Mouse (Mus musculus): ENCODE results near the gene Tgfa. TPM values are rescaled to one million over a fixed set of nuclear protein-coding genes. Genes with fewer than 3 reads are reported as not detected.

Gene Tgfa
- total RNA-seq, 2 experiments from 2014 or later: 1.6 to 1.7 TPM

DNA sequence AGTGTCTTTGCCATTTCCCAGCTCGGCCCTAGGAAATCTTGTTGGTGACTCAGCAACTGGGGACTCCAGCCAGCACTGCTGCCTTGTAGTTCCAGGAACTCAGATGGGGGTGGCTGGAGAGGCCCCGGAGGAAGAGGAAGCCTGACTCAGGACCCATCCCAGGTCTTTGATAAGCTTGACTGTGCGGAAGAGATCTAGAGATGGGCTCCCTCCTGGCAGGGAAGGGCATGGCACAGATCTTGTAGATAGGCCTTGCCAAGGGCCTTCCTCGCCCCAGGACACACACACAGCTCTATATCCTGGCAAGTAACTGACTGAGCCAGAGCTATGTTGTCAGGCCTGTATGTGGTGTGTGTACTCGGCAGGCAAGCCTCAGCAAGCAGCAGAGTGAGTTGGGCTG lies 24.5 kb downstream of the Tgfa start:
- intact Hi-C loops (cut with DNase I): no loop called here
- DNase-seq (ENCODE audit: low spot score): peak; percentile 30

DNA sequence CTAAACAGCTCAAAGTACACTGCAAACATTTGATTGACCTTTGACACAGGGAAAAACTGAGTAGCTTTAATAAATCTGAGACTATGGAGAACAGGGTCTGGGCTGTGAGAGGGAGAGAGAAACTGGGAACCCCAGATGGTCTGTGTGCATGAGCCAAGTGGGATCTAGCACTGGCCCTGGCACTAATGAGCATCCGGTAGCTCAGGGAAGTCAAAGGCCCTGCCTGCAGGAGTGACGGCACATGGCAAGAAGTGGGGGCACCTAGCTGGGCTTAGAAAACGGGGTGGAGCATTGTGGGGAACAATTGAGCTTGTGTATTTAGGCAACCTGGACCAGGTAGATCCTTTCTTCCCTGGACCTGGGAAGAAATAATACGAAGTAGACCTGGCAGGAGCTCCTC lies 25.1 kb downstream of the Tgfa start:
- DNase-seq (ENCODE audit: low spot score): no peak
- intact Hi-C loops (cut with DNase I): no loop called here

DNA sequence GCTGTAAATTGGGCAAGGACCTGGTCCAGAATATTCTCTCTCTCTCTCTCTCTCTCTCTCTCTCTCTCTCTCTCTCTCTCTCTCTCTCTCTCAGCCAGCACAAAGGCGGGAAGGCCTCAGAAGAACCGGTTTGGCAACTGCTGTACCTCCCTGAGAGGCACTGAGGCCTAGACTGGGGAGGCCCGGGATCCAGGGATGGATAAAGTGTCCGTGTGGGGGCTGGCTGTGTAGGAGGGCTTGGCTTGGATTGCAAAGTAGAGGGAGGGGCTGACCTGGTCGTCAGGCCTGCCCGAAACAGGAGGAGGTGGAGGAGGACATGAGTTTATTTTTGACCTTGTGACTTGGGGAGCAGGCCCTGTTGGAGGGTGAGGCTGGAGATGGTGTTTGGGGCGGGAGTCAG lies 27.4 kb downstream of the Tgfa start:
- intact Hi-C loops (cut with DNase I): no loop called here
- DNase-seq (ENCODE audit: low spot score): no peak

DNA sequence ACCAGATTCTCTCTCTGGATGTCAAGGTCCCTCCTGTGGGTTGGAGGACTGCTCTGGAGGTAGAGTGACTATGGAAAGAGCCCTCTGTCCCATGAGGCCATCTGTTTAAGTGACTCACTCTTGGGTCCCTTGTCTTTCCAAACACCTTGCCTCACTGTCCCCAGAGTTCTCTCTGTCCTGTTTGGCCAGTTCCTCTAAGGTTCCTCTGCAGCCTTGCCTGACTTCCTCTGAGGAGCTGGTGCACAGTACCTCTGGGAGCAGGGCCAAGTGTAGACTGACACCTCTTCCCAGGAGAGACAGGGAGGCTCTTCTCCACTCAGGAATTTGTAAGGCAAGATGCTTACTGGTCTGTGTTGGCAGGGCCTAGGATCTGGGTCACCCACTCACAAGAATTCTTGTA lies 30.6 kb downstream of the Tgfa start:
- intact Hi-C loops (cut with DNase I): no loop called here
- DNase-seq (ENCODE audit: low spot score): no peak

DNA sequence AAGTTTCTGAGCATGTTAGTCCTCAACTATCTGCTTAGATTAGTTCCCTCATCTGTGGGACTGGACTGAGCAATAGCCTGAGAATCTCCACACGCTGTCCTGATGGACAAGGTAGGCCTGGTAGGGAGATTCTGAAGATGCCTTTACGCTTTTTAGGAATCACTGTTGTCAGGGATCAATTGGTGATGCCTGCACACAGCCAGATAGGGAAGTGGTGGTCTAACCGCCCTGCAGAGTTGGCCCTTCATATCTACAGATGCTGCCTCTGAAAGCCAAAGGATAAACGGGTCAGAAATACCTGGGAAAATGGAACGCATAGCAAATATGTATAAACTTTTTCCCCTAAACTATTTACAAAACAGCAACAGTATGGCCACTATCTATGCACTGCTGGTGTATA lies 37.3 kb downstream of the Tgfa start:
- DNase-seq (ENCODE audit: low spot score): no peak
- intact Hi-C loops (cut with DNase I): no loop called here

DNA sequence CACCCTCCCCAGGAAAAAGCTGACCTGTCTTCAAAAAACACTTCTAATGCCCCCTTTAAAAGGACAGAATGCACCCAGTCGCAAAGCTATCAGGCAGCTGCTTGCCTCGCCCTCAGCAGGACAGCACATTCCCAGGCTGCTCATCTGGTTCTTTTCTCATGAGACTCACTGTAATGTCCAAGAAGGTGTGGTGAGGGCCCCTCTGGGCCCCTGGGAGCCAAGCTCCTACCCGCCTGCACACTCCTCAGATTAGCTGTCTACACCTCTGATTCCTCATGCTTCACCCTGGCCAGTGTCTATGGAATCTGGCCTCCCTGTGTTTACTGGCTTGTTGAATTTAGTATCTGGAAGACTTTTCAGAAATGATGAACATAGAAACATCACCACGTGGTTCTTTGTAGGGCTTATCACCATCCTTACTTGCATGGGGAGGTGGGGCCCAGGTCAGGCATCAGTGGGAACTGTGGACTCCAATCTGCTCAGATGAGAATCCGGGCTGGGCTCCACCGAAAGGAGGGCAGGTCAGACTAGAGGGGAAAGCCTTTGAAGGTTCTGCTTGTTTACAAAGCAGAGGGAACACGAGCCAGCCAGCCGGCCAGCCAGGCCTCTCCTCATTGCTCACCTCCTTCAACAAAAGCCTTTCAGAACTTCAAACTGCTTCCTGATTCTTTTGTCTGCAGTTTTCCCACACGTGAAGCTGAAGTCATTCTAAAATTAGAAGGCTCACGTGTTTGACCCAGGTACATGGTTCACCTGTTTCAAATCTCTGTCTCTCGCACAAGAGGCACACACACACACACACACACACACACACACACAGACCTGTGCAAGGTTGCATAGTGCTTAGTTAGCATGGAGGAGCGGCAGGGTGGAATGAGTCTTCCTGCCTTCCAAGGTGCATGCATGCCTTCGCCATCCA lies 38.7 kb downstream of the Tgfa start:
- intact Hi-C loops (cut with DNase I): no loop called here
- DNase-seq (ENCODE audit: low spot score): no peak

DNA sequence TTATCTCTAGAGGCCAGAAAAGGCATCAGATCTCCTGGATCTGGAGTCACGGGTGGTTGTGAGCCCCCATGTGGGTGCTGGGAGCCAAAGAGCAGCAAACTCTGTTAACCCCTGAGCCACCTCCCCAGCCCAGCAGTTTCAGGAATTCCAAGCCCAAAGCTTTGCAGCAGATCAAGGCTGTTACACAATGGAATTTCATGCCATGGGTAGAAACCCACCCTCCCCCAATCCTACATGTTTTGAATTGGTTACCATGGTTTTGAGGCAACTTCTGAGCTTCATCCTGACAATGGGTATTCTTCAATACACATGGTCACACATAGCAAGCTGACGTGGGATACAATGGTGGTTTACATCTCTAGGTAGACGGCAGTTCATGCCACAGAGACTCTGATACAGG lies 49.8 kb downstream of the Tgfa start:
- intact Hi-C loops (cut with DNase I): no loop called here
- no peak for DNase-seq (ENCODE audit: low spot score)

DNA sequence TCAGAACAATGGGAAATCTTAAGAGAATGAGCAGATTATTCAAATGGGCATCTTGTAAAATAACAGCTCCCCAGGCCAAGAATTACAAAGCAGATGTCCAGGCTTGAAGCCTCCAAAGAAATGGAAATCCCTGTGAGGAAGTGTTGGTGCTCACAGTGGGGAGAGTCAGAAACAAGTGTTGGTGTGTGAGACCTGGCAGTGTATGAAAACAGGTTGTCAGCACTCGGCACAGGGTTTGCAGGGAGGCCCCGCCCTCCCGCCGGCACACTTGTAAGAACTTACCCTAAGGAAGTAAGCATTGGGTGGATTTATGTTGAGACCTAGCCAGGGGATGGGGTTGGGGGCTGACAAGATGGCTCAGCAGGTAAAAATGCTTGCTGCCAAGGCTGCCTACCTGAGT lies 50.9 kb downstream of the Tgfa start:
- intact Hi-C loops (cut with DNase I): no loop called here
- no peak for DNase-seq (ENCODE audit: low spot score)

DNA sequence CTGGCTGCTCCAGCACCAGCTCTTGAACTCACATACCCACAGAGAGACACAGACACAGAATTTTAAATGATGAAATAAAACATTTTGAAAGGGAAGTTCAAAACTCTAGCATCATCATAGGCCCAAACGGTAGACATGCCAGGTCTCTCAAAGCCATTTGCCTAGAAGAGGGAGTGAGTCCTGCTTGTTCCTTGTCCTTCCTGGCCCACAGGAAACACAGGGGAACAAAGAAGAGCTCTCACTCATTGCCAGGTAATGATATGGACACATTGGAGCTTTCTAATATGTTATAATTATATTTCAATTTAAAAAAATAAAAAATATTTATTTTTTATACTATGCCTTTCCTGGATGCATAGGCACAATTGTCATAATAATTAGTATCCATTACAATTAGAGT lies 53.5 kb downstream of the Tgfa start:
- intact Hi-C loops (cut with DNase I): no loop called here
- DNase-seq (ENCODE audit: low spot score): no peak

DNA sequence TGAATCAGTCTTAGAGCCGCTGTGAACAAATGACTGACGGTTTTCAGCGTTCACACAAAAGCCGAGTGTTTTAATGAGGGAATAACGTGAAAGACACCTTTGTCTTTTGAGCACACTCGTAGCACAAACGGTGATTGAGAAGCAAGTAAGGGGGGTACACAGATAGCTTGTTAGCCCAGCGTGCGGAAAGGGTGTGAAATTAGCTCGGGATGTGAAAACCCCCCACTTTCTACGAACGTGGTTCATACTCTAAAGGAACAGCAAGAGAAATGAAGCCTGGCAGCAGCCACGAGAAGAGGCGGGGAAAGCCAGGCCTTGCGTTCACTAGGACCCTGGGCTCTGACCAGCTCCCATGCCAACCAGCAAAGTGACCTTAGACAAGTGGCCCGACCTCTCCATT lies 54.0 kb downstream of the Tgfa start:
- intact Hi-C loops (cut with DNase I): no loop called here
- DNase-seq (ENCODE audit: low spot score): no peak

DNA sequence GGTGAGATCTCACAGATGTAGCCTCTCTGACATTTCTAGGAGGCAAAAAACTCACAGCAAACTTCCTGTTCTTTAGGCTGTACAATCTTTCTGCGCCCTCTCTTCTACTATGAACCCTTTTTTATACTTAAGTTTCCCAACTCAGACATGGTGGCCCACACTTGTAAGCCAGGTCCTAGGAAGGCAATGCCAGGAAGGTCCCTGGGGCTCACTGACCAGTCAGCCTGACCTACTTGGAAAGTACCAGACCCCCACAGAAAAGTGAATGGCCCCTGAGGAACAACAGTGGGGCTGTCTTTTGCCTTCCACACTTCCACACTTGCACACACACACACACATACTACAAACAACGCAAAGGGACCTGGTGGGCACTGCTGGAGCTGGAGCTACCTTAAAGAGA lies 55.2 kb downstream of the Tgfa start:
- intact Hi-C loops (cut with DNase I): no loop called here
- DNase-seq (ENCODE audit: low spot score): no peak

DNA sequence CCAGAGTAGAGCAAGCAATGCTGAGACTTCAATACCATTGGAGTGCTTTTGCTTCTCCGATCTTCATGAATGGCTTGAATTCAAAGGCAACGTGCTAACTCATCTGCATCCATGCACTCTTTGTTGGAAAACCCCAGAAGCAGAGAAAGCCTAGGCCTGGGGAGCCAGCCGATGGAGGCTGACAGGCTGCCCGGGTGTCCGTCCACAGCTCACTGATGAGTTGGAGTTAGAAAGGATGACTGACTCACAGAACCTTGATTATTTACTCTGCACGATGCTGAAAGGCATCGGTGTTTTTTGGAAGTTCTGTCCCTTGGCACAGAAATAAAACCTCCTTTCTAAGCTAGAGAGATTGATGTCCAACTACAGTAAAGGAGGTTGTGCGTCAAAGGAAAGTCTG lies 55.8 kb downstream of the Tgfa start:
- intact Hi-C loops (cut with DNase I): no loop called here
- DNase-seq (ENCODE audit: low spot score): no peak

DNA sequence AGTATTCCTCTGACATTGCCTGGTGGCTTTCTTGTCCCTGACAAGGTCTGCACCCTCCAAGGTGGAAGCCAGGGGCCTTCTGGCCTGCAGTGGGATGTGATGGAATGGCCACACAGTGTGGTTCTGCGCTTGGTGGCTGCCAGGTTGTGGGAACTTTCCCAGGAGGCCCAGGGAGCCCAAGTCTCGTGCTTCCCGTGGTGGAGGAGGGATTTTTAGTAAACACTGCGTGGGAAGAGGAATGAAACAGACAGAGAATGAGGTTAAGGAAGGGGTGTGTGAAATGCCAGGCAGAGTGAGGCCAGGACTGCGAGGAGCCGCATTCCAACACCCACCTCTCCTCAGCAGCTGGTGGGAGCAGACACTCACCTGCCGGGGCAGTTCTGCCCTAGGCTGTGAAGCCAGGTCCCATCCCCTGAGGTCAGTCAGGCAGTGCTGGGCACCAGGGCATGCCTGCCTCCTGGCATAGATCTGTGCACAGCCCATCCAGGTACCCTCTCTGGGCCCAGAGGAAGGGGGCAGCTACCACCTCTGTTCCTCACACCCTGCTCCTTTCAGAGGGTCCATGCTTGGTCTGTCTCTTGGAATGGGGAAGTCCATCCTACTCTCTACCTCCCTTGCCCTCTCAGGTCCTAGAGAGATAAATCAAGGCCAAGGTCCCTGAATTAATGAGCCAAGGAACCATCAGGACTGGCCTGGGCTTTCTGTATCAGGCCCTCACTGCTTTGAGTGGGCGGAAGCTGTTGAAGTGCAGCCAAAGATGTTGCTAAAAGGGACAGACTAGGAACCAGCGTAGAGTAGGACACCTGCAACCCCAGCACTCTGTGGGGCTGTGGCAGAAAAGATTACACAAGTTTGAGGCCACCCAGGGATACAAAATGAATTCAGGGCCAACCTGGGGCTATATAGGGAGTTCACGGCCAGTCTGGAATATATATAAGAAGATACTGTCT lies 57.4 kb downstream of the Tgfa start:
- DNase-seq (ENCODE audit: low spot score): no peak

DNA sequence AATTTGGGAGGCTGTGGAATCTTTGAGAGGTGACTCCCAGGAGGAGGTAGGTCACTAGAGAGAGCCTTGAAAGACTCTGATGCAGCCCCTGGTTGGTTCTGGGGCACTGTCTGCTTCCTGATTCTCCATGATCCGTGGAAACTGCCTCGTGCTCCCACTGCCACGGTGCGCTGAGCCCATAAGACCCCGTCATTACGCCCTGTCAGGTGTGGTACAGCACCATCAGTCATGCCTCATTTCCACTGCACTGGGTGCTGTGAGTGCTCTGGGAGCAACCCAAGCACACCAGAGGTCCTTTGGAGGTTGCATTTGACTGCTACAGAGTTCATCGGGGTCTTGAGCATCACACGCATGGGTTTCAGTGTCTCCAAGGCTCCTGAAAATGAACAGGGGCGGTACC lies 60.9 kb downstream of the Tgfa start:
- intact Hi-C loops (cut with DNase I): no loop called here
- no peak for DNase-seq (ENCODE audit: low spot score)

More for the DNA sequence above, 57.4 kb downstream of the Tgfa start:
- intact Hi-C loops (cut with DNase I): no loop called here

DNA sequence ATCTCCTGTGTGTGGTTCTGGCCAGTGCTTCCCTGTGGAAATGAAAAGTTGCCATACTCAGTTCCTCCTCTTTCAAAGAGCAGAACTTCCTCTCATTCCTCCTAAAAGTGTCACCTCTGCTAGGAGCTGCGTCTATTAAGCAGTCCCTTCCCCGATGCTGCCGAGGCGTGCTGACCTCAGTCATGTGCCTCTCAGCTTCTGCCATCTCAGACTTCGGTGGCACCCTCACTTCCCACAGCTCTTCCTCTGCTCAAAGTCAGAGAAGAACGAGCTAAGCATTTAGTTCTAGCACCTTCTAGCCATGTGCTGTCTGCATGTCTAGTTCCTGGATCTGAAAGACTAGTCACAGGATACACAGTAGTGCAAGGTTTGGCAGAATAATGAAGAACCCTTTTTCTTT lies 64.2 kb downstream of the Tgfa start:
- no peak for DNase-seq (ENCODE audit: low spot score)
- intact Hi-C loops (cut with DNase I): no loop called here

DNA sequence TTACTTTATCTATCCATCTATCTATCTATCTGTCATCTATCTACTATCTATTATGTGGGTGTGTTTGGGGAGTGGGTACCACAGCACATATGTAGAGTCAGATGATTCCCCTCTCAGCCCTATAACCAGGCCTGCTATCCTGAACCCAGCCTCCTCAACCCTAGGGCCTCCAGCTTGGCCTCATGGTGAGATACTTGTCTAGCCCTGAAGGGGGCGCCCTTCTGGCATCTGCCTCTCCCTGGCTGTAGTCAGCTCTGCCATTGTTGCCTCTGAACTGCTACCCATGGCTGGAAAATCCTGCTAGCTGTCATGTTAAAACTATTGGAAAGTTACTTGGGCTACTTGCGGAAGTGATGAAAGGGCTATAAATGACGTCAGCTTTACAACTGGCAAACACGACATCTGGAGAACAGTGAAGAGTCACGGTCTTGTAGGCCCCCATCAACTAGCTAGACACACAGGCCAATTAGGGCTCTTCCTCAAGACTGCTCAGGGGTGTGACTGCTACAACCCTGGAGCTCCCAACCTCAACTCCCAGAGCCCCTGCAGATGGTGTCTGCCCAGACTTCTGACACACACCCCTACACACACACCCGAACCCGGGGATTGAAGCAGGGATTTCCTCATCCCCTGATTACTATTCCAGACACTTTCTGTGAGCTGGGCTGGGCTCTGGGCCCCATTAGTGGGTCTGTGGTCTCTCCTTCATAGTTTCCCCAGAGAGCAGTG lies 65.5 kb downstream of the Tgfa start:
- intact Hi-C loops (cut with DNase I): no loop called here
- no peak for DNase-seq (ENCODE audit: low spot score)

DNA sequence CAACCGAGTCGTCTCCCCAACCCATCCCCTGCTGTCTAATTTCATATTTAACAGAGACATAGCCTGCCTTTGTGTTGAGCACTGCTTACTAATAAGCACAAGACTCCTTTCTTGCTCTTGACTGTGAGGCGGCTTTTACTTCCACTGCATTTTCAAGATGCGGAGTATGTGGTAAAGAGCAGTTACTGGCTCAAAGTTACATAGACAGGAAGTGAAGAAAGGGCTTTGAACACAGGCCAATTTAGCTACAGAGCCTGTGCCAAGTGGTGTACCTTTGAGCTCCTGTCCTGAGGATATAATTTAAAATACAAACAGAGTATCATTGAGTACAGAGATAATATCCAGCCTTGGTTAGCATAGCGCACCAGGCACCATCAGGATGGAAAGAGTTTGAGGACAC lies 71.8 kb downstream of the Tgfa start:
- intact Hi-C loops (cut with DNase I): no loop called here
- no peak for DNase-seq (ENCODE audit: low spot score)

DNA sequence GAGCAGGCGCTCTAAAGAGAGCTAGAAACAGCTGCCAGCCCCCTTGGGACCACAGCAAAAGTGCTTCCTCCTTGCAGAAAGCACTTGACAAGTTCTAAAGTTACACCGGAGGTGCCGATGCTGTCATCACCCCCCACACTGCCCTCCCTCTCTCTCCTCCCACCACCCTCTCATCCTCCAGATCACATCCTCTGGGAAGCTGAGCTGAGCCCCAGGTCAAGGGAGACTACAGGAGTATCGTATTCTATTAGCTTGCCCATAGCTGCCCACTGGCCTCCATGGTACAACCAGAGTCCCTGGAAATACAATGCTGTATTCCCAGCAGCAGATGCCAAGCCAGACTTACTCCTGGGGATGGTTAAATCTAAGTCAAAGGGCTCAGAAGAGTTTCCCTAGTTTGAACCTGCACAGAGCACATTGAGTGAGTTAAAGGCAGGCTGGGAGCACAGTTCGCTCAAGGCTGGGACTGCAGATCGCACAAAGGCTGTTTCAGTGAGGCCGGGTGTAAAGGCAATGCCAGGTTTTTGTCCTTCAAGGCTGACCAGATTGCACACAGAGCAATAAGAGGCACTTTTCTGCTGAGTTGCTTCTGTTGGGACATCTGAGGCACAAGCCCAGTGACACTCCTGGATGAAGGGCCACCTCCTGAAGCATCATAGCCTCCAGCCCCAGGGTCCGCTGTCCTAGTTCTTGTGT lies 75.5 kb downstream of the Tgfa start:
- DNase-seq (ENCODE audit: low spot score): no peak
- intact Hi-C loops (cut with DNase I): no loop called here

DNA sequence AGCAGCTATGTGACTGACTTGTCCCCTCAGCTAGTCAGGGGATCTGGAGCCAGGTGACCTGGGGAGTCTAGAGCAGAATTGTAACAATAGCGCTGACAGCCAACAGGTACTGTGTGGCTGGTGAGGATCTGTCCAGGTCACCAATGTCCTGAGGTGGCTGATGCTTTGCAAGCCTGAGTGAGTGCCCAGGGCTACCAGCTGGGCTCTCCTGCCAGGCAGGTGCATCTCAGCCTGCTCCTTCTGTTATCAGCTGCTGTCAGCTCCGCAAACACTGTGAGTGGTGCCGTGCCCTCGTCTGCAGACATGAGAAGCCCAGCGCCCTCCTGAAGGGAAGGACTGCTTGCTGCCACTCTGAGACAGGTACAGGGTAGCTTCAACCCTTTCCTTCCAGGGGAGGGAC lies 76.1 kb downstream of the Tgfa start:
- DNase-seq (ENCODE audit: low spot score): no peak

DNA sequence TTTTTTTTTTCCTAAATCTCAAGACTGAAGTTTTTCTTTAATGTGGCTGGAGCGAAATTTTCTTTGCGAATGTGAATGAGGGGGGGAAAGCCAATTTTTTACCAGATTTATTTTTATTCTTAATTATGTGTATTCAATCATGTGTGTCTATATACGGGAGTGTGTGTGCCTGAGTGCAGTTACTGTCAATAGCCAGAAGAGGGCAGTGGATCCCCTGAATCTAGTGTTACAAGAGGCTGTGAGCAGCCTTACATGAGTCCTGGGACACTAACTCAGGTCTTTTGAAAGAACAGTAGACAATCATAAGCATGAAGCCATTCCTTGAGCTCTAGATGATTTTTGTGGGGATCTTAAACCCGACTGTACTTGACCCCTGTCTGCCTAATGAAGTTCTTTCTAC lies 80.7 kb downstream of the Tgfa start:
- no peak for DNase-seq (ENCODE audit: low spot score)
- intact Hi-C loops (cut with DNase I): no loop called here

More for the DNA sequence above, 76.1 kb downstream of the Tgfa start:
- intact Hi-C loops (cut with DNase I): no loop called here
